Mouse (Mus musculus) kidney, postnatal 10 days (tissue): Measurements from ENCODE around the gene Fgf14.
"Not testable (repeated sequence)": the region's sequence is repeated elsewhere in the genome, so short reads cannot be mapped to it uniquely, and the experiment has no call there.

Source experiments
- DNase-seq: peaks from one replicate; pipeline ENCODE4 v3.0.0; 2021; ENCODE audit warnings: mixed read lengths

The Fgf14 gene

GRCm38 (mm10) chr14:124191913-124192814, 484.8 kb downstream of the Fgf14 start:
- DNase-seq, result peak; percentile 22

GRCm38 (mm10) chr14:124180265-124180664, 496.7 kb downstream of the Fgf14 start:
- DNase-seq, result no peak

- DNase-seq, result no peak
These were observed 502.8 kb downstream of the Fgf14 start for GRCm38 (mm10) chr14:124174111-124174510.

GRCm38 (mm10) chr14:124163618-124164185, 513.2 kb downstream of the Fgf14 start:
- no peak for DNase-seq

- DNase-seq, result no peak
These were observed 529.5 kb downstream of the Fgf14 start for GRCm38 (mm10) chr14:124147378-124147777.

GRCm38 (mm10) chr14:124107205-124107873, 569.6 kb downstream of the Fgf14 start:
- no peak for DNase-seq

GRCm38 (mm10) chr14:124083126-124083525, 593.8 kb downstream of the Fgf14 start:
- DNase-seq, result no peak

GRCm38 (mm10) chr14:124044016-124044415, 632.9 kb downstream of the Fgf14 start:
- DNase-seq, result no peak

GRCm38 (mm10) chr14:124040651-124041050, 636.3 kb downstream of the Fgf14 start:
- DNase-seq, result no peak

GRCm38 (mm10) chr14:124037434-124037833, 639.5 kb downstream of the Fgf14 start:
- no peak for DNase-seq

- DNase-seq, result no peak
These were observed 640.2 kb downstream of the Fgf14 start for GRCm38 (mm10) chr14:124036575-124037205.

- not testable (repeated sequence) for DNase-seq
These were observed 643.6 kb downstream of the Fgf14 start for GRCm38 (mm10) chr14:124033302-124033701.

GRCm38 (mm10) chr14:124027886-124028670, 648.8 kb downstream of the Fgf14 start:
- DNase-seq, result no peak

GRCm38 (mm10) chr14:123990591-123991195, 686.2 kb downstream of the Fgf14 start:
- no peak for DNase-seq

GRCm38 (mm10) chr14:123967996-123968395, 708.9 kb downstream of the Fgf14 start:
- DNase-seq, result no peak

GRCm38 (mm10) chr14:123966531-123966930, 710.4 kb downstream of the Fgf14 start:
- no peak for DNase-seq
